In the genomic region with DNA sequence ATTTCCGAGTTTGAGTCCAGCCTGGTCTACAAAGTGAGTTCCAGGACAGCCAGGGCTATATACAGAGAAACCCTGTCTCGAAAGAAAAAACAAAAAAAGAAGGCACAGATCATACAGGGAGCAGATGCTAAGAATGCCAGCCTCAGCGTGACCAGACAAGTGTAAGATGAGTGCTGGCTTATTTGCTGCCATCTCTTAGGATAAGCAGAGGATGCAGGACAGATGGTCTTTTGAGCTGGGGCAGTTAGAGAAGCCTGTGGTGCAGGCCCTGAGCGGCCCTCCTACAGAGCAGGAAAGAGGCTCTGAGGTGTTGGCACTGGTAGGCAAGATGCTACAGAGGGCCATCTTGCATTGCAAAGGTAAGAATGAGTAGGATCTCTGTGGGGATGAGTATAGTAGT, we compare ENCODE assay signal across 28 mouse cellular contexts. TPM values are rescaled to one million over a fixed set of nuclear protein-coding genes. Genes with fewer than 3 reads are reported as not detected.
"Had no signal": no experiment of that assay in that cellular context is flagged by ENCODE, and none has a peak within 500 bp of the region (broad histone marks: within the 10 kb centered on the region; RNA-seq: fewer than 3 reads in every experiment).

No protein-coding gene starts in this region.

- H3K27ac ChIP-seq: kidney, postnatal 0 days; layer of hippocampus, adult 2 months; left cerebral cortex, adult 2 months; liver, embryonic 13.5 days; macrophage; midbrain, embryonic 12.5 days; midbrain, embryonic 15.5 days; neural tube, embryonic 12.5 days; neural tube, embryonic 15.5 days; stomach, postnatal 0 days had no signal

- DNase-seq: kidney, adult 9 months; layer of hippocampus, adult 9-11 months; layer of hippocampus, postnatal 36 days; liver, embryonic 13.5 days; lung, adult 2 months; right cerebral cortex, adult 18-20 months; right cerebral cortex, postnatal 14 days; right cerebral cortex, postnatal 4 days; thymus, adult 2 months; thymus, postnatal 25 days had no signal

- H3K27me3 ChIP-seq: midbrain, embryonic 15.5 days; neural tube, embryonic 12.5 days; neural tube, embryonic 15.5 days had no signal

- H3K4me1 ChIP-seq: liver, embryonic 13.5 days; midbrain, embryonic 15.5 days; neural tube, embryonic 12.5 days; neural tube, embryonic 15.5 days had no signal

- H3K4me3 ChIP-seq: layer of hippocampus, adult 2 months; left cerebral cortex, adult 2 months; liver, embryonic 13.5 days; midbrain, embryonic 12.5 days; midbrain, embryonic 15.5 days; neural tube, embryonic 12.5 days; neural tube, embryonic 15.5 days had no signal

RNA-seq across cellular contexts. Expression of gene Tcam1, which starts 6.9 kb away (rescaled TPM):
- total RNA-seq: left cerebral cortex, adult 2 months; liver, adult 2 months had no signal
- polyA plus RNA-seq: liver, adult 2 months had no signal

RNA-seq across cellular contexts. Expression of gene Gh, which starts 18.3 kb away (rescaled TPM):
- total RNA-seq: layer of hippocampus, adult 2 months; layer of hippocampus, postnatal 36 days; left cerebral cortex, adult 2 months; left cerebral cortex, postnatal 10 days; left cerebral cortex, postnatal 36 days; liver, adult 2 months; megakaryocyte, adult 5-6 weeks had no signal
- polyA plus RNA-seq: kidney, postnatal 0 days; limb, embryonic 11.5 days; limb, embryonic 14.5 days; liver, adult 2 months; liver, embryonic 13.5 days; liver, embryonic 16.5 days; lung, embryonic 16.5 days; macrophage; midbrain, embryonic 12.5 days; midbrain, embryonic 15.5 days; neural tube, embryonic 12.5 days; neural tube, embryonic 15.5 days; stomach, embryonic 14.5 days; stomach, postnatal 0 days had no signal
